Mouse (Mus musculus) midbrain, postnatal 0 days (tissue): ENCODE data around the gene Tagln2. TPM values are rescaled to one million over a fixed set of nuclear protein-coding genes. Genes with fewer than 3 reads are reported as not detected.

Experiments
- ATAC-seq: fragments of 200-750 bp; cut with Nextera tagmentation; 2 replicates; pipeline ENCODE4 v1.8.0; 2017; ENCODE audit warnings: moderate number of reproducible peaks, mild to moderate bottlenecking, moderate TSS enrichment, moderate library complexity; ENCODE audit not compliant: low FRiP score
- DNase-seq: peaks from one replicate; pipeline ENCODE4 v3.0.0-alpha.2; 2015; ENCODE audit warnings: low spot score
- H3K27ac ChIP-seq: fragments of 300-500 bp; sonication (generic); 2 replicates; pipeline ENCODE4 v1.5.1; 2014; ENCODE audit warnings: low read depth, mild to moderate bottlenecking, low read length, mixed read lengths
- H3K27me3 ChIP-seq: fragments of 300-500 bp; sonication (generic); 2 replicates; pipeline ENCODE4 v1.6.1; 2014; ENCODE audit warnings: low read length, control low read depth, mixed read lengths; ENCODE audit not compliant: insufficient read depth
- H3K36me3 ChIP-seq: fragments of 300-500 bp; sonication (generic); 2 replicates; pipeline ENCODE4 v1.6.1; 2014; ENCODE audit warnings: low read length, control low read depth, mixed read lengths; ENCODE audit not compliant: insufficient read depth
- H3K4me1 ChIP-seq: fragments of 300-500 bp; sonication (generic); 2 replicates; pipeline ENCODE4 v1.6.1; 2014; ENCODE audit warnings: mild to moderate bottlenecking, control low read depth, antibody characterized with exemption, low read length, mixed read lengths; ENCODE audit not compliant: insufficient read depth
- H3K4me2 ChIP-seq: fragments of 300-500 bp; sonication (generic); 2 replicates; pipeline ENCODE4 v1.6.1; 2014; ENCODE audit warnings: low read depth, mild to moderate bottlenecking, low read length, mixed read lengths; ENCODE audit not compliant: poor library complexity, severe bottlenecking
- H3K4me3 ChIP-seq: fragments of 300-500 bp; sonication (generic); 2 replicates; pipeline ENCODE4 v1.5.1; 2014; ENCODE audit warnings: low read depth, mild to moderate bottlenecking, low read length, moderate library complexity
- H3K9ac ChIP-seq: fragments of 300-500 bp; sonication (generic); replicated peaks from 2 replicates; pipeline ENCODE4 v1.6.1; 2014; ENCODE audit warnings: mild to moderate bottlenecking, low read length, moderate library complexity, mixed read lengths; ENCODE audit not compliant: poor library complexity, severe bottlenecking
- H3K9me3 ChIP-seq: fragments of 300-500 bp; sonication (generic); 2 replicates; pipeline ENCODE4 v1.6.1; 2016; ENCODE audit warnings: low read length, control low read depth
- CTCF ChIP-seq: IDR thresholded peaks from 2 replicates; pipeline ENCODE4 v1.5.1; 2016; ENCODE audit warnings: antibody characterized with exemption, mild to moderate bottlenecking
- WGBS: fragments of 180-500 bp; shearing (Covaris S2); extraction: QIAGEN DNeasy Blood & Tissue Kit; methylation state at CpG from one replicate; pipeline ENCODE4 v1.1.7; 2014; 5-methylcytosine and 5-hydroxymethylcytosine counted together
- polyA plus RNA-seq: library from polyadenylated mRNA; unstranded; fragments of >200 nt; fragmentation: Nextera tagmentation; extraction: Ambion mirVana; gene quantifications from 2 replicates; pipeline ENCODE4 v1.2.1, GENCODE M21; 2015
- total RNA-seq: library from RNA; depleted of rRNA; stranded (reverse); fragments of >200 nt; gene quantifications from 2 replicates; pipeline ENCODE4 v1.2.3, GENCODE M21; 2014

The Tagln2 gene
- total and polyA plus RNA-seq, 2 experiments from 2014 or later, result 36.7 to 41.6 TPM

GRCm38 (mm10) chr1:172497428-172497827 is 2.4 kb upstream of the Tagln2 start:
- Histone ChIP-seq H3K4me2 (no peak overlapping the region), H3K36me3 (peaks cover 22% of the 10 kb centered on the region), H3K27ac (no peak overlapping the region), H3K27me3 (peaks cover 12% of the 10 kb centered on the region; the same call in 1 of the 2 replicates), H3K9ac (no peak overlapping the region), H3K4me1 (peaks cover 5% of the 10 kb centered on the region; the same call in 1 of the 2 replicates), H3K9me3 (no peaks in the 10 kb centered on the region), H3K4me3 (no peak overlapping the region)
- 81% methylated on average over 10 of the region's 10 CpGs for WGBS
- ATAC-seq, result no peak
- TF ChIP-seq CTCF, result no peak
- DNase-seq, result no peak

- WGBS, result 3% methylated on average over 55 of the region's 56 CpGs
- DNase-seq, result no peak
- TF ChIP-seq CTCF, result no peak
- Histone ChIP-seq H3K9ac (peak overlapping the region; percentile 51), H3K4me3 (peak overlapping the region; percentile 39), H3K4me1 (peaks cover 5% of the 10 kb centered on the region; the same call in 1 of the 2 replicates), H3K36me3 (peaks cover 11% of the 10 kb centered on the region), H3K27ac (peak overlapping the region; percentile 43; the same call in 1 of the 2 replicates), H3K27me3 (peaks cover 12% of the 10 kb centered on the region; the same call in 1 of the 2 replicates), H3K9me3 (no peaks in the 10 kb centered on the region), H3K4me2 (peak overlapping the region; percentile 52)
- ATAC-seq, result peak; percentile 5; the same call in 1 of the 2 replicates
Observed at GRCm38 (mm10) chr1:172500451-172501370, 864 bp downstream of the Tagln2 start.

- H3K27ac ChIP-seq, result no peak overlapping the region
- peak; percentile 17 for TF ChIP-seq CTCF
- peaks cover 12% of the 10 kb centered on the region; the same call in 1 of the 2 replicates for H3K27me3 ChIP-seq
- H3K9me3 ChIP-seq, result no peaks in the 10 kb centered on the region
- H3K4me3 ChIP-seq, result peak overlapping the region; percentile 39; the same call in 1 of the 2 replicates
- peaks cover 3% of the 10 kb centered on the region; the same call in 1 of the 2 replicates for H3K36me3 ChIP-seq
- peaks cover 5% of the 10 kb centered on the region; the same call in 1 of the 2 replicates for H3K4me1 ChIP-seq
- DNase-seq (no peak), ATAC-seq (0 out of 2 replicates have a peak, but pooled peaks have one; percentile 9)
- H3K9ac ChIP-seq, result no peak overlapping the region
- peak overlapping the region; percentile 52 for H3K4me2 ChIP-seq
- whole genome bisulfite sequencing, result 37% methylated on average over 13 of the region's 13 CpGs
Observed at GRCm38 (mm10) chr1:172501371-172502144, 1.7 kb downstream of the Tagln2 start.

GRCm38 (mm10) chr1:172502145-172503110 is 2.6 kb downstream of the Tagln2 start:
- no peak overlapping the region for H3K4me3 ChIP-seq
- peaks cover 5% of the 10 kb centered on the region; the same call in 1 of the 2 replicates for H3K4me1 ChIP-seq
- ATAC-seq (no peak), DNase-seq (no peak)
- H3K27me3 ChIP-seq, result peaks cover 12% of the 10 kb centered on the region; the same call in 1 of the 2 replicates
- TF ChIP-seq CTCF, result no peak
- H3K4me2 ChIP-seq, result peak overlapping the region; percentile 20; the same call in 1 of the 2 replicates
- no peaks in the 10 kb centered on the region for H3K9me3 ChIP-seq
- 48% methylated on average over 12 of the region's 13 CpGs for WGBS
- H3K36me3 ChIP-seq, result no peaks in the 10 kb centered on the region
- H3K9ac ChIP-seq, result no peak overlapping the region
- H3K27ac ChIP-seq, result no peak overlapping the region; the same call in 1 of the 2 replicates
